In the genomic region with DNA sequence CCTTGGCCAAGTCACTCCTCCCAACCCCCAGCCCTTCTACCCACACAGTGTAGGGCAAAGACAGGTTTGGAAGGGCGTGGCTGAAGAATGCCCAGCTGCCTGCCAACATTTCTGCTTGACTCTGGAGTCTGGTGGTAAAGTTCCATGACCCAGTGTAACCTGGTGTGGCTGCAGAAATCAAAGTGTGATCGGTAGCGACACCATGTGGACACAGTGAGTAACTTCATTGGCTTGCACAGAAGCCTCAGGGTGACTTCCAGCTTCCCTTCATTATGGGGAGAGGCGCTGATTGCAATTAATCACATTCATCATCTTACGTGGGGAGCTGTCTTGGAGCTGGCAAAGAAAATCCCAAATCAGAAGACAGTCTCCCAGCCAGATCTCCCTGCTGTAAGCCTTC, we compare ENCODE assay signal across 8 mouse cellular contexts. TPM values are rescaled to one million over a fixed set of nuclear protein-coding genes. Genes with fewer than 3 reads are reported as not detected.
DNase-seq lines count a peak whose midpoint lies in the region; ATAC-seq and TF ChIP-seq lines count a peak whose summit lies in the region.

No protein-coding gene starts in this region.

- peak; percentile 92 for ATAC-seq in heart, embryonic 16.5 days (replicated peaks; ENCODE audit: extremely low read depth, insufficient read depth, low FRiP score)
- ATAC-seq in liver, postnatal 0 days = peak; percentile 81
- ATAC-seq in neural tube, embryonic 14.5 days (ENCODE audit: low read depth) = peak; percentile 62

- H3K36me3 ChIP-seq in forebrain, embryonic 10.5 days (replicated peaks) = no peaks in the 10 kb centered on the region
- no peaks in the 10 kb centered on the region for H3K36me3 ChIP-seq in heart, embryonic 16.5 days (ENCODE audit: control insufficient read depth, insufficient read depth)
- no peaks in the 10 kb centered on the region for H3K36me3 ChIP-seq in liver, postnatal 0 days (replicated peaks; ENCODE audit: insufficient read depth, low read length)
- no peaks in the 10 kb centered on the region for H3K36me3 ChIP-seq in neural tube, embryonic 14.5 days (ENCODE audit: control insufficient read depth, insufficient read depth, low read length)
- no peaks in the 10 kb centered on the region for H3K36me3 ChIP-seq in testis, adult 2 months (ENCODE audit: control insufficient read depth, insufficient read depth, low read length)

- no peak overlapping the region for H3K4me2 ChIP-seq in heart, embryonic 16.5 days (ENCODE audit: low read depth, low read length)
- H3K4me2 ChIP-seq in liver, postnatal 0 days (ENCODE audit: low read depth, low read length) = no peak overlapping the region
- no peak overlapping the region for H3K4me2 ChIP-seq in neural tube, embryonic 14.5 days (ENCODE audit: low read depth, low read length)

- H3K27me3 ChIP-seq in forebrain, embryonic 10.5 days (ENCODE audit: poor library complexity, severe bottlenecking) = 0 out of 2 replicates have a peak, but pooled peaks cover 4% of the 10 kb centered on the region
- H3K27me3 ChIP-seq in heart, embryonic 16.5 days (ENCODE audit: control insufficient read depth, insufficient read depth, low read length) = no peaks in the 10 kb centered on the region
- no peaks in the 10 kb centered on the region for H3K27me3 ChIP-seq in liver, postnatal 0 days (ENCODE audit: insufficient read depth, low read length)
- no peaks in the 10 kb centered on the region for H3K27me3 ChIP-seq in neural tube, embryonic 14.5 days (ENCODE audit: control insufficient read depth, insufficient read depth, low read length)
- no peaks in the 10 kb centered on the region for H3K27me3 ChIP-seq in testis, adult 2 months (ENCODE audit: control insufficient read depth, insufficient read depth, low read length)

- H3K4me1 ChIP-seq in forebrain, embryonic 10.5 days = peaks cover 20% of the 10 kb centered on the region
- peaks cover 6% of the 10 kb centered on the region for H3K4me1 ChIP-seq in heart, embryonic 16.5 days (ENCODE audit: control insufficient read depth, insufficient read depth, low read length)
- H3K4me1 ChIP-seq in liver, postnatal 0 days (ENCODE audit: insufficient read depth) = peaks cover 5% of the 10 kb centered on the region
- H3K4me1 ChIP-seq in neural tube, embryonic 14.5 days (ENCODE audit: control insufficient read depth, insufficient read depth, low read length) = peaks cover 9% of the 10 kb centered on the region
- peaks cover 2% of the 10 kb centered on the region; the same call in 1 of the 2 replicates for H3K4me1 ChIP-seq in testis, adult 2 months (ENCODE audit: control insufficient read depth, insufficient read depth, low read length)

- H3K27ac ChIP-seq in forebrain, embryonic 10.5 days = 0 out of 2 replicates have a peak overlapping the region, but pooled peaks have one; percentile 26
- no peak overlapping the region for H3K27ac ChIP-seq in heart, embryonic 16.5 days (ENCODE audit: low read length)
- H3K27ac ChIP-seq in liver, postnatal 0 days (ENCODE audit: low read depth) = no peak overlapping the region
- peak overlapping the region; percentile 52; the same call in 1 of the 2 replicates for H3K27ac ChIP-seq in neural tube, embryonic 14.5 days (ENCODE audit: low read depth, low read length)
- no peak overlapping the region for H3K27ac ChIP-seq in testis, adult 2 months (ENCODE audit: control insufficient read depth, insufficient read depth, low read depth, low read length)

- TF ChIP-seq POLR2A in brain, embryonic 14.5 days (IDR thresholded peaks at IDR 0.05; ENCODE audit: borderline replicate concordance, extremely low read depth, insufficient read depth, insufficient read length, poor library complexity, severe bottlenecking) = no peak
- TF ChIP-seq POLR2A in testis, adult 2 months (IDR thresholded peaks at IDR 0.05; ENCODE audit: control insufficient read depth, low read depth, low read length) = no peak

- H3K9me3 ChIP-seq in forebrain, embryonic 10.5 days = peaks cover 11% of the 10 kb centered on the region; the same call in 1 of the 2 replicates
- H3K9me3 ChIP-seq in heart, embryonic 16.5 days (replicated peaks; ENCODE audit: control insufficient read depth, low read length) = peaks cover 6% of the 10 kb centered on the region; the same call in 1 of the 2 replicates
- H3K9me3 ChIP-seq in liver, postnatal 0 days (ENCODE audit: low read length) = peaks cover 6% of the 10 kb centered on the region; the same call in 1 of the 2 replicates
- 0 out of 2 replicates have a peak, but pooled peaks cover 3% of the 10 kb centered on the region for H3K9me3 ChIP-seq in neural tube, embryonic 14.5 days (ENCODE audit: control insufficient read depth, low read length)

- H3K4me3 ChIP-seq in forebrain, embryonic 10.5 days = no peak overlapping the region
- H3K4me3 ChIP-seq in heart, embryonic 16.5 days (ENCODE audit: low read length) = no peak overlapping the region
- H3K4me3 ChIP-seq in liver, postnatal 0 days (ENCODE audit: low read depth, low read length) = no peak overlapping the region
- no peak overlapping the region for H3K4me3 ChIP-seq in neural tube, embryonic 14.5 days (ENCODE audit: low read depth, low read length)
- H3K4me3 ChIP-seq in testis, adult 2 months (ENCODE audit: control insufficient read depth, low read depth, low read length) = no peak overlapping the region

- H3K9ac ChIP-seq in heart, embryonic 16.5 days (ENCODE audit: low read length) = no peak overlapping the region
- no peak overlapping the region for H3K9ac ChIP-seq in liver, postnatal 0 days (replicated peaks)
- peak overlapping the region; percentile 5; the same call in 1 of the 2 replicates for H3K9ac ChIP-seq in neural tube, embryonic 14.5 days (replicated peaks; ENCODE audit: low read depth, low read length)

- peak; percentile 75 to 81 for DNase-seq in CD8-positive naive resting alpha-beta T cell, adult 2 months (ENCODE audit: low read depth in 2 of 2, low spot score in 2 of 2)
- DNase-seq in brain, embryonic 14.5 days (ENCODE audit: low read depth) = peak; percentile 92
- peak; percentile 70 for DNase-seq in forebrain, embryonic 10.5 days (ENCODE audit: extremely low spot score, low spot score)
- peak; percentile 91 for DNase-seq in kidney, postnatal 14 days
- peak; percentile 77 for DNase-seq in liver, postnatal 0 days

- TF ChIP-seq EP300 in liver, postnatal 0 days (IDR thresholded peaks at IDR 0.05; ENCODE audit: low read depth) = no peak

- TF ChIP-seq CTCF in brain, embryonic 14.5 days (IDR thresholded peaks at IDR 0.05; ENCODE audit: borderline replicate concordance, extremely low read depth, insufficient read depth, insufficient read length) = peak; percentile 88
- peak; percentile 96 for TF ChIP-seq CTCF in liver, postnatal 0 days (IDR thresholded peaks at IDR 0.05; ENCODE audit: low read depth)
- TF ChIP-seq CTCF in testis, adult 2 months (IDR thresholded peaks at IDR 0.05; ENCODE audit: control insufficient read depth, insufficient read depth, insufficient replicate concordance, low read depth, low read length) = peak; percentile 51; the same call in 1 of the 2 replicates

- 10% methylated on average over 5 of the region's 5 CpGs for WGBS in forebrain, embryonic 10.5 days
- WGBS in heart, embryonic 16.5 days = 4% methylated on average over 5 of the region's 5 CpGs
- 2% methylated on average over 5 of the region's 5 CpGs for WGBS in liver, postnatal 0 days (ENCODE audit: insufficient replicate concordance)
- 4% methylated on average over 5 of the region's 5 CpGs for WGBS in neural tube, embryonic 14.5 days

RNA-seq across cellular contexts. Expression of a gene that starts 23.0 kb away (rescaled TPM):
- polyA plus RNA-seq in brain, embryonic 14.5 days (2012; rRNA removed) = 67.3 and 70.7 TPM in 2 replicates
- polyA plus RNA-seq in forebrain, embryonic 10.5 days (2016; fragmentation: Nextera tagmentation; extraction: Ambion mirVana) = 39.1 and 40.4 TPM in 2 replicates
- polyA plus RNA-seq in heart, embryonic 16.5 days (2015; fragmentation: Nextera tagmentation; extraction: Ambion mirVana) = 25.1 and 25.9 TPM in 2 replicates
- 4.4 and 4.7 TPM in 2 replicates for polyA plus RNA-seq in liver, postnatal 0 days (2015; fragmentation: Nextera tagmentation; extraction: Ambion mirVana)
- polyA plus RNA-seq in neural tube, embryonic 14.5 days (2014; fragmentation: Nextera tagmentation; extraction: Ambion mirVana) = 51.7 and 54.2 TPM in 2 replicates
- polyA plus RNA-seq in testis, adult 2 months (2012; rRNA removed) = 42.7 and 45.6 TPM in 2 replicates

RNA-seq across cellular contexts. Expression of a gene that starts 39.2 kb away (rescaled TPM):
- polyA plus RNA-seq in brain, embryonic 14.5 days (2012; rRNA removed) = 77.9 and 97.5 TPM in 2 replicates
- 20.5 and 22.6 TPM in 2 replicates for polyA plus RNA-seq in forebrain, embryonic 10.5 days (2016; fragmentation: Nextera tagmentation; extraction: Ambion mirVana)
- 25.4 and 32.4 TPM in 2 replicates for polyA plus RNA-seq in heart, embryonic 16.5 days (2015; fragmentation: Nextera tagmentation; extraction: Ambion mirVana)
- 5.0 and 5.3 TPM in 2 replicates for polyA plus RNA-seq in liver, postnatal 0 days (2015; fragmentation: Nextera tagmentation; extraction: Ambion mirVana)
- polyA plus RNA-seq in neural tube, embryonic 14.5 days (2014; fragmentation: Nextera tagmentation; extraction: Ambion mirVana) = 47.6 and 58.3 TPM in 2 replicates
- polyA plus RNA-seq in testis, adult 2 months (2012; rRNA removed) = 2.8 and 3.2 TPM in 2 replicates

Comparison
In these comparisons a context has a peak if more than half of its experiments do, and no peak if none do; other contexts are left out.
1. H3K27ac ChIP-seq: peak in forebrain, embryonic 10.5 days (single experiment) and neural tube, embryonic 14.5 days (single experiment); none in heart, embryonic 16.5 days (single experiment), liver, postnatal 0 days (single experiment) and testis, adult 2 months (single experiment).
2. Peak in every context shown above with its lines, with median percentiles within 50 percentile points of each other: DNase-seq, CTCF ChIP-seq and ATAC-seq.